Mouse (Mus musculus): ENCODE results near the gene Abhd15. TPM values are rescaled to one million over a fixed set of nuclear protein-coding genes. Genes with fewer than 3 reads are reported as not detected.

The Abhd15 gene
- polyA plus RNA-seq, 1 experiment from 2014 or later, result 5.1 TPM

- H3K27ac ChIP-seq (ENCODE audit: low read length), result no peak overlapping the region
- no peak for ATAC-seq (ENCODE audit: low read depth)
- H3K27me3 ChIP-seq (ENCODE audit: control insufficient read depth, insufficient read depth, low read depth, low read length), result no peaks in the 10 kb centered on the region
- no peak overlapping the region for H3K4me3 ChIP-seq (ENCODE audit: low read depth, low read length)
- H3K4me2 ChIP-seq (ENCODE audit: low read depth, low read length), result no peak overlapping the region
- peaks cover 36% of the 10 kb centered on the region for H3K4me1 ChIP-seq (ENCODE audit: control insufficient read depth, low read depth, low read length)
- H3K9ac ChIP-seq (ENCODE audit: low read depth, low read length), result no peak overlapping the region
- no peaks in the 10 kb centered on the region for H3K36me3 ChIP-seq (ENCODE audit: control insufficient read depth, insufficient read depth)
- no peaks in the 10 kb centered on the region for H3K9me3 ChIP-seq (replicated peaks; ENCODE audit: control insufficient read depth, low read length)
- 61% methylated on average over 4 of the region's 4 CpGs for WGBS (ENCODE audit: insufficient replicate concordance)
Observed at GRCm38 (mm10) chr11:77497851-77498250, 17.1 kb upstream of the Abhd15 start.

GRCm38 (mm10) chr11:77498261-77499139 lies 16.4 kb upstream of the Abhd15 start:
- 80% methylated on average over 12 of the region's 12 CpGs for WGBS (ENCODE audit: insufficient replicate concordance)
- Histone ChIP-seq H3K4me3 (ENCODE audit: low read depth, low read length) (no peak overlapping the region), H3K9me3 (replicated peaks; ENCODE audit: control insufficient read depth, low read length) (no peaks in the 10 kb centered on the region), H3K36me3 (ENCODE audit: control insufficient read depth, insufficient read depth) (no peaks in the 10 kb centered on the region; the same call in 1 of the 2 replicates), H3K27ac (ENCODE audit: low read length) (no peak overlapping the region), H3K4me1 (ENCODE audit: control insufficient read depth, low read depth, low read length) (peaks cover 36% of the 10 kb centered on the region), H3K9ac (ENCODE audit: low read depth, low read length) (no peak overlapping the region), H3K27me3 (ENCODE audit: control insufficient read depth, insufficient read depth, low read depth, low read length) (no peaks in the 10 kb centered on the region), H3K4me2 (ENCODE audit: low read depth, low read length) (no peak overlapping the region)
- no peak for ATAC-seq (ENCODE audit: low read depth)

GRCm38 (mm10) chr11:77499354-77499753 lies 15.6 kb upstream of the Abhd15 start:
- H3K4me3 ChIP-seq (ENCODE audit: low read depth, low read length), result no peak overlapping the region
- no peaks in the 10 kb centered on the region for H3K27me3 ChIP-seq (ENCODE audit: control insufficient read depth, insufficient read depth, low read depth, low read length)
- H3K4me2 ChIP-seq (ENCODE audit: low read depth, low read length), result no peak overlapping the region
- no peaks in the 10 kb centered on the region for H3K9me3 ChIP-seq (replicated peaks; ENCODE audit: control insufficient read depth, low read length)
- 84% methylated on average over 7 of the region's 7 CpGs for WGBS (ENCODE audit: insufficient replicate concordance)
- no peak overlapping the region for H3K9ac ChIP-seq (ENCODE audit: low read depth, low read length)
- peaks cover 28% of the 10 kb centered on the region for H3K4me1 ChIP-seq (ENCODE audit: control insufficient read depth, low read depth, low read length)
- ATAC-seq (ENCODE audit: low read depth), result no peak
- peaks cover under 1% of the 10 kb centered on the region; the same call in 1 of the 2 replicates for H3K36me3 ChIP-seq (ENCODE audit: control insufficient read depth, insufficient read depth)
- no peak overlapping the region for H3K27ac ChIP-seq (ENCODE audit: low read length)

DNA sequence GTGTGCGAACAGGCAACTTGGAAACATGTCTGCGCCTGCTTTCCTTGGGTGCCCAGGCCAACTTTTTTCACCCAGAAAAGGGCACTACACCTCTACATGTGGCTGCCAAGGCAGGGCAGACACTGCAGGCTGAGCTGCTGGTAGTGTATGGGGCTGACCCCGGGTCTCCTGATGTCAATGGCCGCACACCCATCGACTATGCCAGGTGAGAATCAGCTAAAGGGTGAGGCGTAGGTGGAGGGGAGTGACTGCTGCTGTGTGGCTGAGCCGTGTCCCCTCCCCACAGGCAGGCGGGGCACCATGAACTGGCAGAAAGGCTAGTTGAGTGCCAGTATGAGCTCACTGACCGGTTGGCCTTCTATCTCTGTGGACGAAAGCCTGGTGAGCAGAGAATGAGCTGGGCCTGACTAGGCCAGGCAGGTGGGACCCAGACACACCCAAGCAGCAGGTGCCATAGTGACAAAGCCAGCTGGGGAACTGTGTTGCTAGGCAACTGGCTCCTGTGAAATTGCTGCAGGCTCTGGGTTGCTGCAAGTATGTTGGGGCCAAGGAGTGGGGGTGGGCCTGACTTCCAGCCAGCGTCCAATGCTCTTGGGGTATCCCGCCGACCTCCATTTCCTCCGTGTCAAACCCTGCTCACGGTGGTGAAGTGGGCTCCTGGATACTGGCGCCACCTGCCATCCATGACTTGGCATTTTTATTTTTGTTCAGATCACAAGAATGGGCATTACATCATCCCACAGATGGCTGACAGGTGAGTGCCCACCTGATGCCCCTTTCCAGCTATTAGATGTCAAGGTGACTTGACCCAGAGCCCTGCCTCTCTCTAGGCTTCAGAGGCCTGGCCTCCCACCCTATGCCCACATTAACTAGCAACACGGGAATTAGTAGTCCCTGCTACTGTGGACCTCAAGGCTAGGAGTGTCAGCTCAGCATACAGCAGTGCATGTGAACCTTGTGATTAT lies 14.3 kb upstream of the Abhd15 start:
- Histone ChIP-seq H3K27ac (ENCODE audit: low read length) (no peak overlapping the region), H3K4me1 (ENCODE audit: control insufficient read depth, low read depth, low read length) (peaks cover 17% of the 10 kb centered on the region), H3K4me3 (ENCODE audit: low read depth, low read length) (no peak overlapping the region), H3K4me2 (ENCODE audit: low read depth, low read length) (no peak overlapping the region), H3K9me3 (replicated peaks; ENCODE audit: control insufficient read depth, low read length) (no peaks in the 10 kb centered on the region), H3K27me3 (ENCODE audit: control insufficient read depth, insufficient read depth, low read depth, low read length) (no peaks in the 10 kb centered on the region), H3K36me3 (ENCODE audit: control insufficient read depth, insufficient read depth) (peaks cover 9% of the 10 kb centered on the region; the same call in 1 of the 2 replicates), H3K9ac (ENCODE audit: low read depth, low read length) (no peak overlapping the region)
- WGBS (ENCODE audit: insufficient replicate concordance), result 79% methylated on average over 17 of the region's 17 CpGs
- no peak for ATAC-seq (ENCODE audit: low read depth)

GRCm38 (mm10) chr11:77501392-77501791 lies 13.5 kb upstream of the Abhd15 start:
- H3K4me2 ChIP-seq (ENCODE audit: low read depth, low read length), result no peak overlapping the region
- WGBS (ENCODE audit: insufficient replicate concordance), result 15% methylated on average over 5 of the region's 5 CpGs
- no peak overlapping the region for H3K4me3 ChIP-seq (ENCODE audit: low read depth, low read length)
- no peaks in the 10 kb centered on the region for H3K9me3 ChIP-seq (replicated peaks; ENCODE audit: control insufficient read depth, low read length)
- no peak for ATAC-seq (ENCODE audit: low read depth)
- peaks cover 14% of the 10 kb centered on the region for H3K4me1 ChIP-seq (ENCODE audit: control insufficient read depth, low read depth, low read length)
- H3K27ac ChIP-seq (ENCODE audit: low read length), result no peak overlapping the region
- no peak overlapping the region for H3K9ac ChIP-seq (ENCODE audit: low read depth, low read length)
- H3K27me3 ChIP-seq (ENCODE audit: control insufficient read depth, insufficient read depth, low read depth, low read length), result no peaks in the 10 kb centered on the region
- H3K36me3 ChIP-seq (ENCODE audit: control insufficient read depth, insufficient read depth), result peaks cover 9% of the 10 kb centered on the region; the same call in 1 of the 2 replicates

- Histone ChIP-seq H3K36me3 (ENCODE audit: control insufficient read depth, insufficient read depth) (peaks cover 9% of the 10 kb centered on the region; the same call in 1 of the 2 replicates), H3K9me3 (replicated peaks; ENCODE audit: control insufficient read depth, low read length) (no peaks in the 10 kb centered on the region), H3K9ac (ENCODE audit: low read depth, low read length) (no peak overlapping the region), H3K27me3 (ENCODE audit: control insufficient read depth, insufficient read depth, low read depth, low read length) (no peaks in the 10 kb centered on the region), H3K4me1 (ENCODE audit: control insufficient read depth, low read depth, low read length) (peaks cover 11% of the 10 kb centered on the region), H3K27ac (ENCODE audit: low read length) (no peak overlapping the region), H3K4me2 (ENCODE audit: low read depth, low read length) (no peak overlapping the region), H3K4me3 (ENCODE audit: low read depth, low read length) (no peak overlapping the region)
- WGBS (ENCODE audit: insufficient replicate concordance), result 80% methylated on average over 4 of the region's 4 CpGs
- no peak for ATAC-seq (ENCODE audit: low read depth)
Observed at GRCm38 (mm10) chr11:77501971-77502370, 12.9 kb upstream of the Abhd15 start.

DNA sequence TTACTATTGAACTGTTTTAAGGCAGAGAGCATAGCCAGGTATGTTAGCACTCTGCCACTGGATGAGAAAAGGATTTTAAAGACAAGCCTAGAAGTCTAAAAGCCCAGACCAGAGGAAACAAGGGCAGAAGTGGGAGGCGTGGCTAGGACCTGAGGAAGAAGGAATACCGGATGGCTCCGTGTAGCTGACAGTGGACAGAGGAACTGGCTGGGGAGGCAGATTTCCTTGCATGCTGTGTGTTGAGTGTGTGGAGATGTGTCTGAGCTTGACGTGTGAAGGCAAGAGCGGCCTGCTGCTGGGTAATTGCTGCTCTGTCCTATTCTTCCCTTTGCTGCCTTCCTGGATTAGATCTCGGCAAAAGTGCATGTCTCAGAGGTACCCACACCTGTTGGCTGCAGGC lies 12.4 kb upstream of the Abhd15 start:
- 79% methylated on average over 6 of the region's 6 CpGs for WGBS (ENCODE audit: insufficient replicate concordance)
- H3K27me3 ChIP-seq (ENCODE audit: control insufficient read depth, insufficient read depth, low read depth, low read length), result no peaks in the 10 kb centered on the region
- peaks cover 9% of the 10 kb centered on the region; the same call in 1 of the 2 replicates for H3K36me3 ChIP-seq (ENCODE audit: control insufficient read depth, insufficient read depth)
- H3K9ac ChIP-seq (ENCODE audit: low read depth, low read length), result no peak overlapping the region
- ATAC-seq (ENCODE audit: low read depth), result no peak
- H3K4me1 ChIP-seq (ENCODE audit: control insufficient read depth, low read depth, low read length), result peaks cover 6% of the 10 kb centered on the region
- no peak overlapping the region for H3K27ac ChIP-seq (ENCODE audit: low read length)
- H3K9me3 ChIP-seq (replicated peaks; ENCODE audit: control insufficient read depth, low read length), result no peaks in the 10 kb centered on the region
- H3K4me3 ChIP-seq (ENCODE audit: low read depth, low read length), result no peak overlapping the region
- H3K4me2 ChIP-seq (ENCODE audit: low read depth, low read length), result no peak overlapping the region

DNA sequence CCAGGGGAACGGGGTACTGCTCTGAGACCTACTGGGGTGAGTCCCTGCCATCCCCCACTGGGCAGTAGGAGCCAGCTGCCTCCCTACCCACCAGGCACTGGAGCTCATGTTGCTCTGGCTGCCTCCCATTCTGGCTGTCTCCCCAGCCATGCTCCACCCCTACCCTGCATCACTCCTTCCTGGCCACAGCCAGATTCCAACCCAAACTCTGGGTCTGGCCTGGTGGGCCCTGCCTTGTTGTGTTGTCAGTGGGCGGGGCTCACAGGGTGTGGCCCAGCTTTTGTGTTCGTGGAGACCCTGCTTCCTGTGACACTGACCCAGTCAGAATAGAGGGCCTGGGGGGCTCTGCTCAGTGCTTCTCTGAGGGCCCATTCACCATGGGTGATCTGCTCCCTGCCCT lies 11.4 kb upstream of the Abhd15 start:
- no peak for ATAC-seq (ENCODE audit: low read depth)

More for the DNA sequence above, 11.4 kb upstream of the Abhd15 start:
- Histone ChIP-seq H3K27me3 (ENCODE audit: control insufficient read depth, insufficient read depth, low read depth, low read length) (no peaks in the 10 kb centered on the region), H3K9me3 (replicated peaks; ENCODE audit: control insufficient read depth, low read length) (no peaks in the 10 kb centered on the region), H3K27ac (ENCODE audit: low read length) (no peak overlapping the region), H3K9ac (ENCODE audit: low read depth, low read length) (no peak overlapping the region), H3K36me3 (ENCODE audit: control insufficient read depth, insufficient read depth) (peaks cover 9% of the 10 kb centered on the region; the same call in 1 of the 2 replicates), H3K4me3 (ENCODE audit: low read depth, low read length) (no peak overlapping the region), H3K4me1 (ENCODE audit: control insufficient read depth, low read depth, low read length) (peaks cover 5% of the 10 kb centered on the region), H3K4me2 (ENCODE audit: low read depth, low read length) (no peak overlapping the region)
- WGBS (ENCODE audit: insufficient replicate concordance), result 34% methylated on average over 3 of the region's 3 CpGs

All from liver, embryonic 16.5 days (tissue).